Mouse (Mus musculus) embryo, embryonic 10 days (tissue): ENCODE data around the gene Gm10668.
"Not testable (repeated sequence)": the region's sequence is repeated elsewhere in the genome, so short reads cannot be mapped to it uniquely, and the experiment has no call there.

ENCODE experiments used
- DNase-seq: peaks from one replicate; pipeline ENCODE4 v3.0.0-alpha.2; 2015; ENCODE audit warnings: low spot score

Gm10668 gene

DNA sequence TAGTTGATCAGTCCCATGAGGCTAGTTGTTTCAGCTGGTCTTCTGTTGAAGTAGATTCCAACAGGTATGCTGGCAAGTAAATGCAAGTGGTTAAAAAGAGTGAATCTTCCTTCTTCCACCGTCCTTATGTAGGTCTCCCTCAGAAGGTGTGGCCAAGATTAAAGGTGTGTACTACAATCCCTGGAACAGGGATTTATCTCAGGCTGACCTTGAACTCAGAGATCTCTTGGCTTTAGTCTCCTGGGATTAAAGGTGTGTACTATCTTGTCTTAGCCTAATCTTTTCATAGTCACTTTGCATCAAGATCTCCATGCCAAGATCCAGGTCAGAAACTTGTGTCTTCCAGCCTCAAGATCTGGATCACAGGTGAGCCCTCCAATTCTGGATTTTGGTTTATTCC is at the start of gene Gm10668:
Gm10668 (minus strand) TSS at position 101 of the 400 bp plus-strand sequence.
- not testable (repeated sequence) for DNase-seq

DNA sequence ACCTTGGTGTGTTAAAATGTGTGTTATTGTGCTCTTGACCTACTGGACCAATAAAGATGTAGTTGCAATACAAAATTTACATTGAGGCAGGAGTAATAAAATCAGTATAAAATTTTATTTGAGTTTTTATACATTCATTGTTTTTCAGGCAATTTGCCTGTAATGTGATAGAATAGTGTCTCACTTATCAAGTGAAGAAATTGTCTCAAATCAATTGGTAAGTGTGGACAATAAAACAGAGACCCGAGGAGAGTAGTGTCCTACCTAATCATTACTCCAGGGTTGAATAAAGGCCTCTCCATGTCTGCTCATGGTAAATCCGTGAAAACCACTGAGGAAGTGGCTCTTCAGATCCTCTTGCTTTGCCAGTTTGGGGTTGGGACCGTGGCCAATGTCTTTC is 40.5 kb upstream of the Gm10668 start, which contains the start of gene Vmn1r112:
Vmn1r112 (plus strand) TSS at position 301 of the 400 bp plus-strand sequence.
- DNase-seq, result not testable (repeated sequence)

DNA sequence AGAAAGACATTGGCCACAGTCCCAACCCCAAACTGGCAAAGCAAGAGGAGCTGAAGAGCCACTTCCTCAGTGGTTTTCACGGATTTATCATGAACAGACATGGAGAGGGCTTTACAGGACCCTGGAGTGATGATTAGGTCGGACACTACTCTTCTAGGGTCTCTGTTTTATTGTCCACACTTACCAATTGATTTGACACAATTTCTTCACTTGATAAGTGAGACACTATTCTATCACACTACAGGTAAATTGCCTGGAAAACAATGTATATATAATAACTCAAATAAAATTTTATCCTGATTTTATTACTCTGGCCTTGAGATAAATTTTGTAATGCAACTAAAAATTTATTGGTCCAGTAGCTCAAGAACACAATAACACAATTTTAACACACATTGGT is 27.3 kb downstream of the Gm10668 start, which contains the start of gene Vmn1r111:
Vmn1r111 (minus strand) TSS at position 101 of the 400 bp plus-strand sequence.
- not testable (repeated sequence) for DNase-seq
